Mouse (Mus musculus): ENCODE measurements around the gene Cfb. TPM values are rescaled to one million over a fixed set of nuclear protein-coding genes. Genes with fewer than 3 reads are reported as not detected.
A peak's percentile ranks its signal among the peaks of the same experiment; 100 is the strongest.

Cfb gene
- polyA plus RNA-seq, 1 experiment from 2014 or later: 21.1 TPM

DNA sequence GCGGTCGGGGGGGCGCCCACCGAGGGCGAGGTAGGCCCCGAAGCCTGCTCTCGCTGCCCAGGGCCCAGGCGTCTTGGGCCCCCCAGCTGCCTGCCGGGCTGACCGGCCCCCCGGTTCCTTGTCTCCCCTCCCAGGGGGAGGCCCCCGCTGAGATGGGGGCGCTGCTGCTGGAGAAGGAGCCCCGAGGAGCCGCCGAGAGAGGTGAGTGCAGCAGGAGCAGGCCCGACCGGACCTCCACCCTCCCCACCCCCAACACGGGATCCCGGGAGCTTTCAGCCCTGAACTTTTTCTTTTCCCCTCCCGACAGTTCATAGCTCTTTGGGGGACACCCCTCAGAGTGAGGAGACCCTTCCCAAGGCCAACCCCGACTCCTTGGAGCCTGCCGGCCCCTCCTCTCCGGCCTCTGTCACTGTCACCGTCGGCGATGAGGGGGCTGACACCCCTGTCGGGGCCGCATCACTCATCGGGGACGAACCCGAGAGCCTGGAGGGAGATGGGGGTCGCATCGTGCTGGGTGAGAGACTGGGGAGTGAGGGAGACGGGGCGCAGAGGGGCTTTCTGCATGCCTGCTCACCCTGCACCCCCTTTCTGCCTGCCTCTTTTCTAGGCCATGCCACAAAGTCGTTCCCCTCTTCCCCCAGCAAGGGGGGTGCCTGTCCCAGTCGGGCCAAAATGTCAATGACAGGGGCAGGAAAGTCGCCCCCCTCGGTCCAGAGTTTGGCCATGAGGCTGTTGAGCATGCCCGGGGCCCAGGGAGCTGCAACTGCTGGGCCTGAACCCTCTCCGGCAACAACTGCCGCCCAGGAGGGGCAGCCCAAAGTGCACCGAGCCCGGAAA lies 37.0 kb upstream of the Cfb start:
- DNase-seq (ENCODE audit: low spot score): peak; percentile 33
- Histone ChIP-seq H3K4me3 (replicated peaks; ENCODE audit: low read depth, low read length) (peak overlapping the region; percentile 96), H3K27ac (peak overlapping the region; percentile 95), H3K9ac (ENCODE audit: low read depth, low read length) (peak overlapping the region; percentile 96), H3K4me1 (replicated peaks; ENCODE audit: insufficient read depth, low read length) (peaks cover 8% of the 10 kb centered on the region), H3K27me3 (ENCODE audit: insufficient read depth, low read length) (no peaks in the 10 kb centered on the region), H3K36me3 (ENCODE audit: insufficient read depth, low read length) (peaks cover 27% of the 10 kb centered on the region), H3K4me2 (ENCODE audit: low read length) (peak overlapping the region; percentile 89), H3K9me3 (replicated peaks; ENCODE audit: low read length) (no peaks in the 10 kb centered on the region)
- ATAC-seq (replicated peaks; ENCODE audit: low FRiP score, low read depth): peak; percentile 3; the same call in 1 of the 2 replicates
- WGBS: 1% methylated on average over 45 of the region's 45 CpGs
- no peak for TF ChIP-seq CTCF (IDR thresholded peaks at IDR 0.05; ENCODE audit: low read depth)

DNA sequence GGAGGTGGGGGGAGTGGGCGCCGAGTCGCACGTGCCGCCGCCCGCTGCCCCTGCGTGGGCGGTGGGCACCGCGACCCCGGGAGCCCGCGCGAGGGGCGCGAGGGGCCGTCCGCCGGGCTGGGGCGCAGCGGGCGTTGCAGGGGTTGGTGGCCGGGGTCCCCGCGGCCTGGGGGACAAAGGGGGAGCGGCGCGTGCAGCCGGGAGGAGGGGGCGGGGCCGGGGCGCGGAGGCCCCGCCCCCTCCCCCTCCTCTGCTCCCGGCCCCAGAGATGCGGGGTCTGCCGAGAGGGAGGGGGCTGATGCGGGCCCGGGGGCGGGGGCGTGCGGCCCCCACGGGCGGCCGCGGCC lies 36.4 kb upstream of the Cfb start:
- peak overlapping the region; percentile 96 for H3K4me3 ChIP-seq (replicated peaks; ENCODE audit: low read depth, low read length)
- no peak for TF ChIP-seq CTCF (IDR thresholded peaks at IDR 0.05; ENCODE audit: low read depth)
- WGBS: 0% methylated on average over 17 of the region's 47 CpGs
- H3K27ac ChIP-seq: peak overlapping the region; percentile 95
- H3K27me3 ChIP-seq (ENCODE audit: insufficient read depth, low read length): no peaks in the 10 kb centered on the region
- peak overlapping the region; percentile 89 for H3K4me2 ChIP-seq (ENCODE audit: low read length)
- no peaks in the 10 kb centered on the region for H3K9me3 ChIP-seq (replicated peaks; ENCODE audit: low read length)
- DNase-seq (ENCODE audit: low spot score) (peak; percentile 46), ATAC-seq (replicated peaks; ENCODE audit: low FRiP score, low read depth) (no peak)
- H3K9ac ChIP-seq (ENCODE audit: low read depth, low read length): peak overlapping the region; percentile 96
- H3K36me3 ChIP-seq (ENCODE audit: insufficient read depth, low read length): peaks cover 22% of the 10 kb centered on the region
- peaks cover 10% of the 10 kb centered on the region for H3K4me1 ChIP-seq (replicated peaks; ENCODE audit: insufficient read depth, low read length)

DNA sequence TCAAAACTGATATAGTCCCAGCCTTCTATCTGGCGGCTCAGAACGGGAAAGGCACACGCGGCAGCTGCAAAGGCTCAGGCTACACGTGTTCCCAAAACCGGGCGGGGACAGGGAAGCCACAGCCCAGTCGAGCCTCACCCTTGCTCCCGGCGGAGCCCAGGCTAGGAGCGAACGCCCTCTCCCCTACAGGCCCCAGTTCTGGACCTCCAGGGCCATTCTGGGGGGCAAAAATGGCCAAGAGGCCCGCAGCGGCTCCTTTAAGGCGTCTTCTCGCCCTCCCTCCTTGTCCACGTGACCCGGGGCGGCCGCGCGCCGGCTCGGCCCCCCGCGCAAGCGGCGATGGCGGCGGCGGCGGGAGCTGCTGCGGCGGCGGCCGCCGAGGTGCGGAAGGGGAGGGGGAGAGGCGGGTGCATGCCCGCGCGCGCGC lies 35.9 kb upstream of the Cfb start, which contains the start of the genes C2 and Ehmt2:
C2 (minus strand) TSS at position 106 of the 427 bp plus-strand sequence.
Ehmt2 (plus strand) TSS at position 310 of the 427 bp plus-strand sequence.
- Histone ChIP-seq H3K4me2 (ENCODE audit: low read length) (peak within 1 kb of the TSS; percentile 89), H3K4me3 (replicated peaks; ENCODE audit: low read depth, low read length) (peak within 1 kb of the TSS; percentile 96), H3K9ac (ENCODE audit: low read depth, low read length) (peak within 1 kb of the TSS; percentile 96), H3K4me1 (replicated peaks; ENCODE audit: insufficient read depth, low read length) (peaks cover 14% of the 10 kb centered on the region), H3K27ac (peak within 1 kb of the TSS; percentile 95), H3K27me3 (ENCODE audit: insufficient read depth, low read length) (no peaks in the 10 kb centered on the region), H3K36me3 (ENCODE audit: insufficient read depth, low read length) (peaks cover 18% of the 10 kb centered on the region), H3K9me3 (replicated peaks; ENCODE audit: low read length) (no peaks in the 10 kb centered on the region)
- peak; percentile 88 for DNase-seq (ENCODE audit: low spot score)
- TF ChIP-seq CTCF (IDR thresholded peaks at IDR 0.05; ENCODE audit: low read depth): no peak
- WGBS: 0% methylated on average over 14 of the region's 44 CpGs
- ATAC-seq (replicated peaks; ENCODE audit: low FRiP score, low read depth): peak; percentile 53

DNA sequence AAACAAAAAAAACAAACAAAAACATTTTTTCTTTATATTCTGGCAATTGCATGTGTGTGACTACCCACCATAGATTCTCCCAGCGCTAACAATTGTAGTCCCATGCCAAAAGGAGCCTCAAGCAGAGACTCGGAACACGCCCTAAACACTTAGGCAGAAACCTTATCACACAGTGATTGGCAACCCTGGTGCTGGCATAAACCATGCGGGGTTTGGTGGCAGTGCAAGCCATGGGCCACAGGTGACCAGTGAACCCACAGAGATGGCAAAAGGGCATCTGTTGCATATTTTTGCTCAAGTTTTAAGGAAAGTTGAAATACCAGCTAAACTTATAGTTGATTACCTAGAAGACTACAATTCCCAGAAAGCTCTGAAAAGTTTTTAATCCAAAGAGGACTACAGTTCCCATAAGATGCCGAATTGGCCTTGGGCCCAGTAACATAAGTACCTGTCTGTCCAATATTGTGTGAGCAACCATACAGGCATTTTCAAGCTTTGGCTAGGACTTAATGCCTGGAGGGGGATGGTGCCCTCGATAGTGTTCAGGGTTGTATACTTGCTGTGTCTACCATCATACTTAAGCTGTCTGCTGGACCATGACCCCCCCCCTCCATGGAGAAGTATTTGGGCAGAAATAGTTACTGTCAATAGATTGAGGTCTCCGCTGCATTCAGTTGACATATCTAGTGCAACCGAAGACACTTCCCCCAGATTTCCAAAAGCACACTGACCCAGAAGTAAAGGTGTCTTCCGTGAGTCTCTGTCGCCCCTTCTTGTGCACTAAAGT lies 35.2 kb upstream of the Cfb start:
- peaks cover 12% of the 10 kb centered on the region; the same call in 1 of the 2 replicates for H3K36me3 ChIP-seq (ENCODE audit: insufficient read depth, low read length)
- H3K9ac ChIP-seq (ENCODE audit: low read depth, low read length): peak overlapping the region; percentile 96; the same call in 1 of the 2 replicates
- ATAC-seq (replicated peaks; ENCODE audit: low FRiP score, low read depth) (no peak), DNase-seq (ENCODE audit: low spot score) (peak; percentile 84)
- no peak for TF ChIP-seq CTCF (IDR thresholded peaks at IDR 0.05; ENCODE audit: low read depth)
- peak overlapping the region; percentile 95 for H3K27ac ChIP-seq
- H3K4me2 ChIP-seq (ENCODE audit: low read length): peak overlapping the region; percentile 89
- peak overlapping the region; percentile 96 for H3K4me3 ChIP-seq (replicated peaks; ENCODE audit: low read depth, low read length)
- no peaks in the 10 kb centered on the region for H3K9me3 ChIP-seq (replicated peaks; ENCODE audit: low read length)
- 12% methylated on average over 10 of the region's 10 CpGs for WGBS
- peaks cover 14% of the 10 kb centered on the region for H3K4me1 ChIP-seq (replicated peaks; ENCODE audit: insufficient read depth, low read length)
- no peaks in the 10 kb centered on the region for H3K27me3 ChIP-seq (ENCODE audit: insufficient read depth, low read length)

DNA sequence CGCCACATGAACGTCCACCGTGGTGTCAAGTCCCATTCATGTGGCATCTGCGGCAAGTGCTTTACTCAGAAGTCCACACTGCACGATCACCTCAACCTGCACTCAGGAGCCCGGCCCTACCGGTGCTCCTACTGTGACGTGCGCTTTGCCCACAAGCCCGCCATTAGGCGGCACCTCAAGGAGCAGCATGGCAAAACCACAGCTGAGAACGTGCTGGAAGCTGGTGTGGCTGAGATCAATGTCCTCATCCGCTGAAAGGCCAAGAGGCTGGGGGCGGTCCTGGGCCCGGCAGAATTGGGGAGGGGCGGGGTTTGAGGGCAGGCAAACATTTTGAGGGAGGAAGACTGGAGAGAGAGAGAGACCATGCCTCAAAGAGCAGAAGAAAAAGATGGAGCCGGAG lies 34.0 kb upstream of the Cfb start:
- no peak overlapping the region for H3K4me3 ChIP-seq (replicated peaks; ENCODE audit: low read depth, low read length)
- peaks cover 14% of the 10 kb centered on the region for H3K4me1 ChIP-seq (replicated peaks; ENCODE audit: insufficient read depth, low read length)
- TF ChIP-seq CTCF (IDR thresholded peaks at IDR 0.05; ENCODE audit: low read depth): no peak
- no peaks in the 10 kb centered on the region for H3K9me3 ChIP-seq (replicated peaks; ENCODE audit: low read length)
- H3K36me3 ChIP-seq (ENCODE audit: insufficient read depth, low read length): peaks cover 6% of the 10 kb centered on the region; the same call in 1 of the 2 replicates
- no peaks in the 10 kb centered on the region for H3K27me3 ChIP-seq (ENCODE audit: insufficient read depth, low read length)
- no peak overlapping the region for H3K4me2 ChIP-seq (ENCODE audit: low read length)
- no peak overlapping the region for H3K9ac ChIP-seq (ENCODE audit: low read depth, low read length)
- 82% methylated on average over 17 of the region's 17 CpGs for WGBS
- no peak for ATAC-seq (replicated peaks; ENCODE audit: low FRiP score, low read depth)
- H3K27ac ChIP-seq: no peak overlapping the region; the same call in 1 of the 2 replicates
- DNase-seq (ENCODE audit: low spot score): no peak

DNA sequence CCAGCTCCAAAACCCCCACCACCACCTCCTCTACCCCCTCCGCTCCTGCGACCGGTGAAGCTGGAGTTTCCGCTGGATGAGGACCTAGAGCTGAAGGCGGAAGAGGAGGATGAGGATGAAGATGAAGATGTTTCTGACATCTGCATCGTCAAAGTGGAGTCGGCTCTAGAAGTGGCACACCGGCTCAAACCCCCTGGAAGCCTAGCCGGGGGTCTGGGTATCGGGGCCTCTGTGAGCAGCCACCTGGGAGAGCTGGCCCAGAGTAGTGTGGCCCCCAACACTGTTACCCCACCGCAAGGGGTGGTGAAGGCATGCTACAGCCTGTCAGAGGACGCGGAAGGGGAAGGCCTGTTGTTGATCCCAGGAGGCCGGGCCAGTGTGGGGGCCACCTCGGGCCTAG lies 33.4 kb upstream of the Cfb start:
- no peak for TF ChIP-seq CTCF (IDR thresholded peaks at IDR 0.05; ENCODE audit: low read depth)
- H3K4me2 ChIP-seq (ENCODE audit: low read length): peak overlapping the region; percentile 99
- H3K27me3 ChIP-seq (ENCODE audit: insufficient read depth, low read length): no peaks in the 10 kb centered on the region
- peak overlapping the region; percentile 93; the same call in 1 of the 2 replicates for H3K27ac ChIP-seq
- H3K4me3 ChIP-seq (replicated peaks; ENCODE audit: low read depth, low read length): peak overlapping the region; percentile 88; the same call in 1 of the 2 replicates
- 0 out of 2 replicates have a peak, but pooled peaks cover 5% of the 10 kb centered on the region for H3K36me3 ChIP-seq (ENCODE audit: insufficient read depth, low read length)
- no peak overlapping the region for H3K9ac ChIP-seq (ENCODE audit: low read depth, low read length)
- no peak for DNase-seq (ENCODE audit: low spot score)
- peaks cover 14% of the 10 kb centered on the region for H3K4me1 ChIP-seq (replicated peaks; ENCODE audit: insufficient read depth, low read length)
- 92% methylated on average over 15 of the region's 15 CpGs for WGBS
- no peak for ATAC-seq (replicated peaks; ENCODE audit: low FRiP score, low read depth)
- H3K9me3 ChIP-seq (replicated peaks; ENCODE audit: low read length): no peaks in the 10 kb centered on the region

Data from kidney, postnatal 0 days (tissue).